Mouse (Mus musculus): ENCODE measurements at regions not wholly inside any gene's neighbourhood (a gene's known extent, or its start where the extent isn't known, plus 50 kb on each side); places are given as distances from the start of the nearest gene placed in this dataset.
A peak's percentile ranks its signal among the peaks of the same experiment; 100 is the strongest.

GRCm38 (mm10) chr16:21320284-21320683 lies 102.6 kb upstream of the Vps8 start:
- no peak for DNase-seq (ENCODE audit: low spot score)

GRCm38 (mm10) chr16:21321188-21322070 lies 101.5 kb upstream of the Vps8 start:
- no peak for DNase-seq (ENCODE audit: low spot score)

- DNase-seq (ENCODE audit: low spot score), result no peak
These were observed 100.5 kb upstream of the Vps8 start for GRCm38 (mm10) chr16:21322437-21322836.

GRCm38 (mm10) chr16:21323446-21324034 lies 99.4 kb upstream of the Vps8 start:
- DNase-seq (ENCODE audit: low spot score), result no peak

- DNase-seq (ENCODE audit: low spot score), result no peak
These were observed 94.9 kb upstream of the Vps8 start for GRCm38 (mm10) chr16:21327969-21328368.

- DNase-seq (ENCODE audit: low spot score), result no peak
These were observed 93.7 kb upstream of the Vps8 start for GRCm38 (mm10) chr16:21329199-21329598.

GRCm38 (mm10) chr16:21331229-21331628 lies 91.7 kb upstream of the Vps8 start:
- DNase-seq (ENCODE audit: low spot score), result no peak

- no peak for DNase-seq (ENCODE audit: low spot score)
These were observed 90.5 kb upstream of the Vps8 start for GRCm38 (mm10) chr16:21332411-21332810.

- no peak for DNase-seq (ENCODE audit: low spot score)
These were observed 90.1 kb upstream of the Vps8 start for GRCm38 (mm10) chr16:21332862-21333222.

- peak; percentile 87 for DNase-seq (ENCODE audit: low spot score)
These were observed 89.5 kb upstream of the Vps8 start for GRCm38 (mm10) chr16:21333223-21333951.

- no peak for DNase-seq (ENCODE audit: low spot score)
These were observed 83.9 kb upstream of the Vps8 start for GRCm38 (mm10) chr16:21339061-21339459.

- peak; percentile 47 for DNase-seq (ENCODE audit: low spot score)
These were observed 83.3 kb upstream of the Vps8 start for GRCm38 (mm10) chr16:21339460-21340081.

- DNase-seq (ENCODE audit: low spot score), result no peak
These were observed 82.8 kb upstream of the Vps8 start for GRCm38 (mm10) chr16:21340136-21340535.

GRCm38 (mm10) chr16:21349869-21350268 lies 73.0 kb upstream of the Vps8 start:
- DNase-seq (ENCODE audit: low spot score), result no peak

GRCm38 (mm10) chr16:21351289-21351688 lies 71.6 kb upstream of the Vps8 start:
- no peak for DNase-seq (ENCODE audit: low spot score)

- DNase-seq (ENCODE audit: low spot score), result no peak
These were observed 69.8 kb upstream of the Vps8 start for GRCm38 (mm10) chr16:21353111-21353510.

GRCm38 (mm10) chr16:21353545-21353944 lies 69.4 kb upstream of the Vps8 start:
- DNase-seq (ENCODE audit: low spot score), result no peak

GRCm38 (mm10) chr16:21355638-21356037 lies 67.3 kb upstream of the Vps8 start:
- no peak for DNase-seq (ENCODE audit: low spot score)

GRCm38 (mm10) chr16:21357433-21357832 lies 65.5 kb upstream of the Vps8 start:
- no peak for DNase-seq (ENCODE audit: low spot score)

GRCm38 (mm10) chr16:21358313-21358920 lies 64.5 kb upstream of the Vps8 start:
- DNase-seq (ENCODE audit: low spot score), result no peak

GRCm38 (mm10) chr16:21359459-21359858 lies 63.5 kb upstream of the Vps8 start:
- DNase-seq (ENCODE audit: low spot score), result no peak

GRCm38 (mm10) chr16:21361406-21361805 lies 61.5 kb upstream of the Vps8 start:
- no peak for DNase-seq (ENCODE audit: low spot score)

Measured in left cerebral cortex, adult 11 months (tissue).